Mouse (Mus musculus) ovary, postnatal 10 days (tissue): ENCODE measurements around the gene Mageb4.
"Not testable (repeated sequence)": the region's sequence is repeated elsewhere in the genome, so short reads cannot be mapped to it uniquely, and the experiment has no call there.

Experiments used
- DNase-seq: peaks from one replicate; pipeline ENCODE4 v3.0.0; 2022; ENCODE audit warnings: low spot score

Mageb4 gene

DNA sequence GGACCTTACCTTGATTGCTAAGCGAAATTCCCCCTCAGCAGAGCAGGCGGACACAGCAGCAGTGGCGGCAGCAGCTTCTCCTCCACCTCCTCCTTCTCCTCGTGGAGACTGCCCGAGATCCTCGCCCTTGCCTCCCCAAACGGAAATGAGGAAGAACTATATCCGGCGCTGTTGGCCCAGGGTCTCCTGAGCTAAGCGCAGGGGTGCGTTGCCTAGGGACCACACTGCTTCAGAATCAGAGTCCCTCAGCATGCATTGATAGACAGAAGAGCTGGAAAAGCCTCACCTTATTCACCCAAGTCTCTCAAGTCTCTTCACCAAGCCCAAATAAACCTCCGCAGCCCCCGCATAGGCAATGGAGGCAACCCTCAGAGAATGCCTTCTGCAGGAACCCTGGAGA, at the start of gene Mageb4:
Gene Mageb4, minus strand, starts transcription at position 101 of the 400 bp plus-strand sequence.
- not testable (repeated sequence) for DNase-seq

DNA sequence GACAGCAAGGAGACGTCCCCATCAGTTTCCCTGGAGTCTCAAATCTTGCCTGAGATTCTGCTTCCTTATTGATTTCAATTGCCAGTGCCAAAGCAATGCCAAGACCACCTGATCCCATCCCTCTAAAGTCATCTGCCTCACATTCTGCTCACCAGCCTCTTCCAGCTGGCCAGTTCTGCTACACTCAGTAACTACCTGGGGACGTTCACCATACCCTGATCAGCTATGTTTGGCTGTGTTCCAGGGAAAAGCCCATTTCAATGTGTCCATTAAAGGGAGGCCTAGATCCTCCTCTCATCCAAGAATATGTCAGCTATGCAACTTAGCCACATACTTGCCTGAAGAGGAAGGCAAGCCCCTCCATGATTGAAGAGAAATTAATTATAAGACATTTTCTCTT, 20.3 kb downstream of the Mageb4 start:
- DNase-seq: not testable (repeated sequence)

DNA sequence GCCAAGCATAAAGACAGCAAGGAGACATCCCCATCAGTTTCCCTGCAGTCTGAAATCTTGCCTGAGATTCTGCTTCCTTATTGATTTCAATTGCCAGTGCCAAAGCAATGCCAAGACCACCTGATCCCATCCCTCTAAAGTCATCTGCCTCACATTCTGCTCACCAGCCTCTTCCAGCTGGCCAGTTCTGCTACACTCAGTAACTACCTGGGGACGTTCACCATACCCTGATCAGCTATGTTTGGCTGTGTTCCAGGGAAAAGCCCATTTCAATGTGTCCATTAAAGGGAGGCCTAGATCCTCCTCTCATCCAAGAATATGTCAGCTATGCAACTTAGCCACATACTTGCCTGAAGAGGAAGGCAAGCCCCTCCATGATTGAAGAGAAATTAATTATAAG, 58.9 kb downstream of the Mageb4 start:
- DNase-seq: not testable (repeated sequence)

DNA sequence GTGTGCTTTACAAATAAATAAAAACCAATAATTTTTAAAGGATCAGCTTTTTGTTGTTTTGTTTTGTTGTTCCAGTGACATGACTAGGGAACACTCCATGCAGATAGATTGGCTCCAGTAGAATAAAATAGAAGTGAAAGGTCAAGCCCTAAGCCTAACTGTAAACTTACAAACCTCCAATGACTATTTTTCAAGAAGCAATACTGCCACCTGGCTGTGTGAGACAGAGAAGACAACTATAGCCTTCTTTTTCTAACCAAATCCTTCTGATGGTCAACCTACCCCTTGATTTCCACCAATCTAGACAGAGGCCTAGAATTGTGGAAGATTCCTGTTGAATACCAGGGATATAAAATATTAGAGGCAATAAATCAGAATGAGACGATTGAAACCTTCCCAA, 67.6 kb downstream of the Mageb4 start:
- DNase-seq: no peak
